Mouse (Mus musculus): ENCODE measurements around the gene Pxt1. TPM values are rescaled to one million over a fixed set of nuclear protein-coding genes. Genes with fewer than 3 reads are reported as not detected.

Pxt1 gene
- polyA plus RNA-seq, 1 experiment from 2014 or later = 0.18 TPM

DNA sequence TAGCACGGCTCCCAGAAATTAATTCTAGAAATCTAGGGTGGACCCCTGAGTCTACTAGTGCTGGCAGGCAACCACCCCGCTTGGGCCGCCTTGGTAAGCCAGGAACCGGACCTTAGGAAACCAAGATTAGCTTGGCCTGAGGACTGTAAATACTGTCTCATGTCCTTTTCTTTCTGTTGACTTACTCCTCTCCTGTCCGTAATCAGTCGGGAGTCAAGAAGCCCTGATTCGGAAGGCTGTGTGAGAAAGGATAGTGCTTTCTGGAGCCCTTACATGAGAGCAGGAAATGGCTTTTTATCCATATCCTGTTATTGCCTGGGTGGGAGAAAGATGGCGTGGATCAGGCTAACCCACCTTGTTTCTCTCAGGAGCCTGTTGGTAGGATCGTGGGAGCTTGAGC is 9.6 kb upstream of the Pxt1 start:
- 1% methylated on average over 9 of the region's 9 CpGs for WGBS
- Histone ChIP-seq H3K4me1 (replicated peaks; ENCODE audit: control insufficient read depth, insufficient read depth) (no peaks in the 10 kb centered on the region), H3K27ac (replicated peaks) (peak overlapping the region; percentile 98), H3K4me3 (ENCODE audit: low read depth, low read length) (peak overlapping the region; percentile 75), H3K9ac (ENCODE audit: low read length) (peak overlapping the region; percentile 87), H3K36me3 (ENCODE audit: control insufficient read depth, insufficient read depth, low read length) (no peaks in the 10 kb centered on the region), H3K27me3 (ENCODE audit: control insufficient read depth, insufficient read depth, low read length) (no peaks in the 10 kb centered on the region), H3K9me3 (ENCODE audit: control insufficient read depth, low read length) (no peaks in the 10 kb centered on the region), H3K4me2 (replicated peaks; ENCODE audit: low read depth) (peak overlapping the region; percentile 76)
- TF ChIP-seq CTCF (IDR thresholded peaks at IDR 0.05; ENCODE audit: low read depth) (no peak), EP300 (optimal IDR thresholded peaks at IDR 0.05) (peak; percentile 16)
- no peak for ATAC-seq (ENCODE audit: low FRiP score, low TSS enrichment)
- peak; percentile 34 for DNase-seq (ENCODE audit: low spot score)

- DNase-seq (ENCODE audit: low spot score) = peak; percentile 96
- H3K4me3 ChIP-seq (ENCODE audit: low read depth, low read length) = peak within 1 kb of the TSS; percentile 75
- peak within 1 kb of the TSS; percentile 87 for H3K9ac ChIP-seq (ENCODE audit: low read length)
- H3K27ac ChIP-seq (replicated peaks) = peak within 1 kb of the TSS; percentile 98
- H3K4me2 ChIP-seq (replicated peaks; ENCODE audit: low read depth) = peak within 1 kb of the TSS; percentile 76
- TF ChIP-seq EP300 (optimal IDR thresholded peaks at IDR 0.05) (no peak), CTCF (IDR thresholded peaks at IDR 0.05; ENCODE audit: low read depth) (no peak)
- no peaks in the 10 kb centered on the region for H3K27me3 ChIP-seq (ENCODE audit: control insufficient read depth, insufficient read depth, low read length)
- under 1% methylated on average over 64 of the region's 80 CpGs for WGBS
- no peaks in the 10 kb centered on the region for H3K36me3 ChIP-seq (ENCODE audit: control insufficient read depth, insufficient read depth, low read length)
- no peaks in the 10 kb centered on the region for H3K9me3 ChIP-seq (ENCODE audit: control insufficient read depth, low read length)
- H3K4me1 ChIP-seq (replicated peaks; ENCODE audit: control insufficient read depth, insufficient read depth) = no peaks in the 10 kb centered on the region
- ATAC-seq (ENCODE audit: low FRiP score, low TSS enrichment) = peak; percentile 90
Measured at GRCm38 (mm10) chr17:28951831-28952799, 8.5 kb upstream of the Pxt1 start, which contains the start of gene Kctd20. Gene Kctd20 (plus strand): TSS chr17:28951950.

- no peak for DNase-seq (ENCODE audit: low spot score)
Measured at GRCm38 (mm10) chr17:28950751-28951150, 7.1 kb upstream of the Pxt1 start.

GRCm38 (mm10) chr17:28948661-28949060 is 5.0 kb upstream of the Pxt1 start:
- H3K4me3 ChIP-seq (ENCODE audit: low read depth, low read length) = no peak overlapping the region
- no peak overlapping the region for H3K9ac ChIP-seq (ENCODE audit: low read length)
- no peak for TF ChIP-seq CTCF (IDR thresholded peaks at IDR 0.05; ENCODE audit: low read depth)
- no peak for TF ChIP-seq EP300 (optimal IDR thresholded peaks at IDR 0.05)
- DNase-seq (ENCODE audit: low spot score) = no peak
- H3K36me3 ChIP-seq (ENCODE audit: control insufficient read depth, insufficient read depth, low read length) = no peaks in the 10 kb centered on the region
- H3K27ac ChIP-seq (replicated peaks) = no peak overlapping the region
- 25% methylated on average over 4 of the region's 4 CpGs for WGBS
- no peaks in the 10 kb centered on the region for H3K9me3 ChIP-seq (ENCODE audit: control insufficient read depth, low read length)
- ATAC-seq (ENCODE audit: low FRiP score, low TSS enrichment) = no peak
- no peak overlapping the region for H3K4me2 ChIP-seq (replicated peaks; ENCODE audit: low read depth)
- H3K4me1 ChIP-seq (replicated peaks; ENCODE audit: control insufficient read depth, insufficient read depth) = no peaks in the 10 kb centered on the region
- no peaks in the 10 kb centered on the region for H3K27me3 ChIP-seq (ENCODE audit: control insufficient read depth, insufficient read depth, low read length)

More at GRCm38 (mm10) chr17:28950751-28951150, 7.1 kb upstream of the Pxt1 start:
- Histone ChIP-seq H3K27me3 (ENCODE audit: control insufficient read depth, insufficient read depth, low read length) (no peaks in the 10 kb centered on the region), H3K36me3 (ENCODE audit: control insufficient read depth, insufficient read depth, low read length) (no peaks in the 10 kb centered on the region), H3K4me1 (replicated peaks; ENCODE audit: control insufficient read depth, insufficient read depth) (no peaks in the 10 kb centered on the region), H3K4me3 (ENCODE audit: low read depth, low read length) (no peak overlapping the region), H3K9me3 (ENCODE audit: control insufficient read depth, low read length) (no peaks in the 10 kb centered on the region), H3K4me2 (replicated peaks; ENCODE audit: low read depth) (no peak overlapping the region), H3K27ac (replicated peaks) (no peak overlapping the region), H3K9ac (ENCODE audit: low read length) (no peak overlapping the region)
- ATAC-seq (ENCODE audit: low FRiP score, low TSS enrichment) = no peak
- 67% methylated on average over 4 of the region's 4 CpGs for WGBS
- TF ChIP-seq CTCF (IDR thresholded peaks at IDR 0.05; ENCODE audit: low read depth) = no peak
- TF ChIP-seq EP300 (optimal IDR thresholded peaks at IDR 0.05) = no peak

GRCm38 (mm10) chr17:28947011-28947939 is 3.6 kb upstream of the Pxt1 start:
- H3K9me3 ChIP-seq (ENCODE audit: control insufficient read depth, low read length) = no peaks in the 10 kb centered on the region
- H3K9ac ChIP-seq (ENCODE audit: low read length) = no peak overlapping the region
- 93% methylated on average over 19 of the region's 19 CpGs for WGBS
- no peak overlapping the region for H3K4me3 ChIP-seq (ENCODE audit: low read depth, low read length)
- ATAC-seq (ENCODE audit: low FRiP score, low TSS enrichment) = no peak
- no peaks in the 10 kb centered on the region for H3K36me3 ChIP-seq (ENCODE audit: control insufficient read depth, insufficient read depth, low read length)
- H3K4me1 ChIP-seq (replicated peaks; ENCODE audit: control insufficient read depth, insufficient read depth) = no peaks in the 10 kb centered on the region
- TF ChIP-seq EP300 (optimal IDR thresholded peaks at IDR 0.05) (no peak), CTCF (IDR thresholded peaks at IDR 0.05; ENCODE audit: low read depth) (peak; percentile 37)
- no peak overlapping the region for H3K27ac ChIP-seq (replicated peaks)
- H3K27me3 ChIP-seq (ENCODE audit: control insufficient read depth, insufficient read depth, low read length) = no peaks in the 10 kb centered on the region
- no peak overlapping the region for H3K4me2 ChIP-seq (replicated peaks; ENCODE audit: low read depth)
- no peak for DNase-seq (ENCODE audit: low spot score)
